Mouse (Mus musculus) neural tube, embryonic 15.5 days (tissue): ENCODE measurements around the gene Apoc3. TPM values are rescaled to one million over a fixed set of nuclear protein-coding genes. Genes with fewer than 3 reads are reported as not detected.

Source experiments
- ATAC-seq: fragments of 200-750 bp; cut with Nextera tagmentation; 2 replicates; pipeline ENCODE4 v1.8.0; 2017; ENCODE audit warnings: mild to moderate bottlenecking, moderate TSS enrichment, moderate library complexity; ENCODE audit not compliant: low FRiP score
- H3K27ac ChIP-seq: fragments of 300-500 bp; sonication (generic); replicated peaks from 2 replicates; pipeline ENCODE4 v1.5.1; 2015; ENCODE audit warnings: mild to moderate bottlenecking, inconsistent platforms
- H3K27me3 ChIP-seq: fragments of 300-500 bp; sonication (generic); replicated peaks from 2 replicates; pipeline ENCODE4 v1.6.1; 2015; ENCODE audit warnings: inconsistent platforms
- H3K36me3 ChIP-seq: fragments of 300-500 bp; sonication (generic); 2 replicates; pipeline ENCODE4 v1.6.1; 2015; ENCODE audit warnings: inconsistent platforms
- H3K4me1 ChIP-seq: fragments of 300-500 bp; sonication (generic); 2 replicates; pipeline ENCODE4 v1.6.1; 2015; ENCODE audit warnings: inconsistent platforms
- H3K4me2 ChIP-seq: fragments of 300-500 bp; sonication (generic); 2 replicates; pipeline ENCODE4 v1.6.1; 2015; ENCODE audit warnings: inconsistent platforms, mild to moderate bottlenecking, moderate library complexity
- H3K4me3 ChIP-seq: fragments of 300-500 bp; sonication (generic); replicated peaks from 2 replicates; pipeline ENCODE4 v1.5.1; 2015; ENCODE audit warnings: mild to moderate bottlenecking, inconsistent platforms
- H3K9ac ChIP-seq: fragments of 300-500 bp; sonication (generic); replicated peaks from 2 replicates; pipeline ENCODE4 v1.6.1; 2015; ENCODE audit warnings: mild to moderate bottlenecking, inconsistent platforms
- H3K9me3 ChIP-seq: fragments of 300-500 bp; sonication (generic); replicated peaks from 2 replicates; pipeline ENCODE4 v1.6.1; 2016; ENCODE audit warnings: inconsistent platforms
- WGBS: fragments of 180-500 bp; shearing (Covaris S2); methylation state at CpG from one replicate; pipeline ENCODE4 v1.1.7; 2015; ENCODE audit warnings: mixed read lengths; 5-methylcytosine and 5-hydroxymethylcytosine counted together
- polyA plus RNA-seq: library from polyadenylated mRNA; unstranded; fragments of >200 nt; fragmentation: Nextera tagmentation; extraction: Ambion mirVana; gene quantifications from 2 replicates; pipeline ENCODE4 v1.2.1, GENCODE M21; 2015

Apoc3 gene
- polyA plus RNA-seq, 1 experiment from 2014 or later = not detected

DNA sequence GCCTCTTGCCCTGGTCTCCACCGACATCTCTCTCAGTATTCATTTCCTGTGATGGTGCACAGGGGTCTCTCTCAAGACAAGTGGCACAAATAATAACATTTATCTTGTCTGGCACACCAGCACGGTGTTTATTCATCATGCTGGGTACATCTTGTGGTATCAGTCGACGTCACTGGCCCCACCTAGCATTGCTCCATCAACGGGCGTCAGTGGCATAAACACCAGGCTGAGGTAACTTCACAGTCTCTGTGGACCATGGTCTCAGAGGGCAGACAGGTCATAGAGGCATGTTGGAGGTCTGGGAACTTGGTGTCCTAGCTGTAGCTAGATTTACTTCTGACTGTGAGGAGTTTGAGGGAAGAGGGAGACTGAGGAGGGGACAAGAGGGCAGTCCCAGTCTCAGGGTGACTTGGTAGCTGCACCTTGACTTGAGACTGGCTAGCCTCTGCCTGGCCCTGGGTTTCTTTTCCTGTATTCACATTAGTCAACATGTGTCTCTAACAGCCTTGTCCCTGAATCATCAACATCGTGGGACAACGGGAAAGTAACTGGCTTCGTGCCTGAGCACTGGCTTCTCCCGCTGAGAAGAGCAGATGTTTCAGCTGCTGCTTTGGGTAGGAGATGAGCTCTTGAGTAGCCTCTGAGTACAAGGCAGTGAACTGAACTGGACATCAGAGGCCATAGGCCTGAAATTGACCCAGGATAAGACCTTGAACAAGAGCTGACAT is 21.4 kb upstream of the Apoc3 start:
- H3K9me3 ChIP-seq = no peaks in the 10 kb centered on the region
- WGBS = 90% methylated on average over 10 of the region's 10 CpGs
- H3K27me3 ChIP-seq = no peaks in the 10 kb centered on the region
- H3K27ac ChIP-seq = no peak overlapping the region
- H3K9ac ChIP-seq = no peak overlapping the region
- H3K4me1 ChIP-seq = no peaks in the 10 kb centered on the region
- H3K4me2 ChIP-seq = no peak overlapping the region
- ATAC-seq = no peak
- H3K4me3 ChIP-seq = no peak overlapping the region
- no peaks in the 10 kb centered on the region for H3K36me3 ChIP-seq

GRCm38 (mm10) chr9:46256177-46256576 is 20.7 kb upstream of the Apoc3 start:
- H3K36me3 ChIP-seq = no peaks in the 10 kb centered on the region
- H3K4me3 ChIP-seq = no peak overlapping the region
- no peak overlapping the region for H3K27ac ChIP-seq
- WGBS = 89% methylated on average over 7 of the region's 7 CpGs
- H3K27me3 ChIP-seq = no peaks in the 10 kb centered on the region
- H3K4me1 ChIP-seq = no peaks in the 10 kb centered on the region
- H3K9ac ChIP-seq = no peak overlapping the region
- H3K4me2 ChIP-seq = no peak overlapping the region
- ATAC-seq = no peak
- H3K9me3 ChIP-seq = no peaks in the 10 kb centered on the region

DNA sequence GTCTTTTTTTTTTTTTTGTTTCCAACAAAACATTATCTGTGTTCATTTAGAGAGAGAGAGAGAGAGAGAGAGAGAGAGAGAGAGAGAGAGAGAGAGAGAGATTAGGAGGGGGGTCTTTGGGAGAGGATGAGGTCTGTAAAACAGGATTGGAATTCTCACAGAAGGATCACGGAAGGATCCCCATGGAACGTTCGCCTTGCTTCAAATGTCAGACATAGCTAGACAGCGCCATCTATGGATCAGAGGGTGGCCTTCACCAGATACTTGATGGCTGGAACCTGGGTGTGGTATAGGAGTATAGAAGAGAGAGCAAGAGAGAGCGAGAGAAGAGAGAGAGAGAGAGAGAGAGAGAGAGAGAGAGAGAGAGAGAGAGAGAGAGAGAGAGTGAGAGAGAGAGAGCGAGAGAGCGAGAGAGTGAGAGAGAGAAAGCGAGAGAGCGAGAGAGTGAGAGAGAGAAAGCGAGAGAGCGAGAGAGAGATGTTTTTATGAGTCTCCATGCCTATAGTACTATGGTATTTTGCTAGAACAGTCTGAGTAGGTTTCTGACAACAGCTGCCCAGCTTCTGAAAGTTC is 11.4 kb upstream of the Apoc3 start:
- Histone ChIP-seq H3K36me3 (no peaks in the 10 kb centered on the region), H3K4me2 (peak overlapping the region; percentile 31; the same call in 1 of the 2 replicates), H3K9ac (no peak overlapping the region), H3K4me1 (no peaks in the 10 kb centered on the region), H3K9me3 (no peaks in the 10 kb centered on the region), H3K27me3 (0 out of 2 replicates have a peak, but pooled peaks cover 4% of the 10 kb centered on the region), H3K27ac (no peak overlapping the region), H3K4me3 (no peak overlapping the region)
- WGBS = 31% methylated on average over 11 of the region's 11 CpGs
- ATAC-seq = peak; percentile 74; the same call in 1 of the 2 replicates

DNA sequence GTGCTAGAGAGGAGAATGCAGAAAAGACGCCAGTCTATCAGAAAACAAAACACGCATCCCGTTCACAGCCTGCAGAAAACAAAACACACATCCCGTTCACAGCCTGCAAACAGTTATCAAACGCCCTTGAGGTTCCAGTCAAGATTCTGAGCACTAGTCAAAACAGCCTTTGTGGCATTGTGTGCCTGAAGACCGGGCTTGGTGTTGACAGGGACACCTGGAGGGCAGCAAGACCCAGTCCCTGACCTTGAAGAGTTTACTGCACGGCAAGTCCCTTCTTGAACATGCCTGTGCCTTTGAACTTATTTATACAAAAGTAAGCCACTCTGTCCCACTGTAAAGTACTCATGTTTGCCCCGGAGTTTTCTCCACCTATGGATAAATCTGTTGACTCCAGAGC is 8.1 kb upstream of the Apoc3 start:
- Histone ChIP-seq H3K4me1 (no peaks in the 10 kb centered on the region), H3K36me3 (no peaks in the 10 kb centered on the region), H3K27ac (no peak overlapping the region), H3K4me2 (no peak overlapping the region), H3K27me3 (0 out of 2 replicates have a peak, but pooled peaks cover 4% of the 10 kb centered on the region), H3K9me3 (no peaks in the 10 kb centered on the region), H3K9ac (no peak overlapping the region), H3K4me3 (no peak overlapping the region)
- WGBS = 64% methylated on average over 8 of the region's 8 CpGs
- no peak for ATAC-seq

DNA sequence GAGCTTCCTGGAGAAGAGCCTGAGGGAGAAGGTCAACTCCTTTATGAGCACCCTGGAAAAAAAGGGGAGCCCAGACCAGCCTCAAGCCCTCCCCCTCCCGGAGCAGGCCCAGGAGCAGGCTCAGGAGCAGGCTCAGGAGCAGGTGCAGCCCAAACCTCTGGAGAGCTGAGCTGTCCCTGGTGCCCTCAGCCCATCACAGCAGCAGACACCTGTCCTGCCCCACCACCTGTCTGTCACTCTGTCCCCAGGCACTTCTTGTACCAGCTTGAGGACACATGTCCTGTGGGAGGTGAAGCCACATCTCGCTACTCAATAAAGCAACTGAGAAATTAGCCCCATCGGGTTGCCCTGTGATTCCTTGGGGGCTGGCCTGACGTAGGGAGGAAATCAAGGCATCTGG is 7.7 kb upstream of the Apoc3 start:
- Histone ChIP-seq H3K27ac (no peak overlapping the region), H3K9ac (no peak overlapping the region), H3K4me2 (no peak overlapping the region), H3K27me3 (0 out of 2 replicates have a peak, but pooled peaks cover under 1% of the 10 kb centered on the region), H3K36me3 (no peaks in the 10 kb centered on the region), H3K9me3 (no peaks in the 10 kb centered on the region), H3K4me1 (no peaks in the 10 kb centered on the region), H3K4me3 (no peak overlapping the region)
- 67% methylated on average over 4 of the region's 4 CpGs for WGBS
- no peak for ATAC-seq

GRCm38 (mm10) chr9:46241818-46242217 is 6.4 kb upstream of the Apoc3 start:
- no peak overlapping the region for H3K27ac ChIP-seq
- H3K27me3 ChIP-seq = no peaks in the 10 kb centered on the region
- ATAC-seq = no peak
- no peak overlapping the region for H3K9ac ChIP-seq
- H3K4me1 ChIP-seq = no peaks in the 10 kb centered on the region
- WGBS = 78% methylated on average over 2 of the region's 2 CpGs
- H3K9me3 ChIP-seq = no peaks in the 10 kb centered on the region
- no peak overlapping the region for H3K4me2 ChIP-seq
- no peaks in the 10 kb centered on the region for H3K36me3 ChIP-seq
- H3K4me3 ChIP-seq = no peak overlapping the region

DNA sequence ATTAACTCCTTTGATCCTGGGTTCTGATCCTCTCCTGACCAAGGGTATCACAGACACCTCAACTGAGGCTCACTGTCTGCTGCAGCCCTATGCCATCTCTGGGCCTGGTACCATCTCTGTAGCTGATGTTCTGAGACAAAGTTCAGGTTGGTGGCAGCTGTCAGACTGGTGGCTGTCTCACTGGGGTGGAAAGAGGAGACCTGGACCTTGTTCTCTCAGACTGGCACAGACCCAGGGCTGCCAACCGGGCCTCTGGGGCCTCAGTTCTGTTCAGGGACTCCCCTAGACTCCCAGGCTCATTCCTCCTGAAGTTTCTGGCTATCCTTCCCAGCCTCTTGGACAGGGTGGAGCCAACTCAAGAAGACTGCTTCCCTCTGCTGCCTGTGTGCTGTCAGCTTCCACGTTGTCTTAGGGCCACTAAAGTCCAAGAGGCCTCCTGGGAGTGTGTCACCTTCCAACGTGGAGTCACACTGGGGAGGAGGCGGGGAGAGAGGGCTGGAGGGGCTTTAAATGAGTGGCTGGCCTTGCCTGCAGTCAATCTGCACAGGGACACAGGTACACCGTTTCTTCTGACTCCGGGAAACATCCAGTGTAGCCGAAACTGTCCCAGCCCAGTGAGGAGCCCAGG is 5.2 kb upstream of the Apoc3 start, which contains the start of gene Apoa4:
Apoa4 (plus strand) TSS at position 171 of the 628 bp plus-strand sequence.
- Histone ChIP-seq H3K27me3 (no peaks in the 10 kb centered on the region), H3K4me2 (no peak within 1 kb of the TSS), H3K27ac (no peak within 1 kb of the TSS), H3K4me1 (no peaks in the 10 kb centered on the region), H3K9me3 (no peaks in the 10 kb centered on the region), H3K9ac (no peak within 1 kb of the TSS), H3K4me3 (no peak within 1 kb of the TSS), H3K36me3 (no peaks in the 10 kb centered on the region)
- no peak for ATAC-seq
- WGBS = 72% methylated on average over 7 of the region's 7 CpGs

- no peak overlapping the region for H3K27ac ChIP-seq
- no peaks in the 10 kb centered on the region for H3K27me3 ChIP-seq
- ATAC-seq = no peak
- no peaks in the 10 kb centered on the region for H3K9me3 ChIP-seq
- H3K9ac ChIP-seq = no peak overlapping the region
- no peaks in the 10 kb centered on the region for H3K36me3 ChIP-seq
- WGBS = 95% methylated on average over 7 of the region's 7 CpGs
- H3K4me1 ChIP-seq = no peaks in the 10 kb centered on the region
- no peak overlapping the region for H3K4me2 ChIP-seq
- no peak overlapping the region for H3K4me3 ChIP-seq
Measured at GRCm38 (mm10) chr9:46238850-46239249, 3.4 kb upstream of the Apoc3 start.

DNA sequence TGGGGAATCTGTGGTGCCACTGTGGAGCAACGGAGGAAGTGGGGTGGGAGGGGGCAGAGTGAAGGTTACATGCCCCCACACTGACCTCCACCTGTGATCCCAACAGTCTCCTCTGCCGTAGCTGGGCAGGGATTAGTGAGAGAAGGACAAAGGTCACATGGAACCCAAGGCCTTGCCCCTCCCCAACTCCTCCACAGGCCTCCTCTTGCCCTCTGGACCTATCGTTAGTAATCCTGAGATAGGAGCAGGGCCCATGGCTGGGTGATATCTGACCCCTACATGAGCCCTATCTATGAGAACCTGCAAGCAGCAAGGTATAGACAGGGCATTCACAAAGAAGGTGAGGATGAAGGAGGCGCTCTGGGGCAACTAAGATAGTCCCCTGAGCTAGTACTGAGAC is 213 bp upstream of the Apoc3 start:
- Histone ChIP-seq H3K36me3 (no peaks in the 10 kb centered on the region), H3K9ac (no peak overlapping the region), H3K4me3 (no peak overlapping the region), H3K27me3 (no peaks in the 10 kb centered on the region), H3K4me2 (no peak overlapping the region), H3K9me3 (no peaks in the 10 kb centered on the region), H3K27ac (no peak overlapping the region), H3K4me1 (peaks cover 3% of the 10 kb centered on the region)
- WGBS = 74% methylated on average over 4 of the region's 4 CpGs
- ATAC-seq = no peak

DNA sequence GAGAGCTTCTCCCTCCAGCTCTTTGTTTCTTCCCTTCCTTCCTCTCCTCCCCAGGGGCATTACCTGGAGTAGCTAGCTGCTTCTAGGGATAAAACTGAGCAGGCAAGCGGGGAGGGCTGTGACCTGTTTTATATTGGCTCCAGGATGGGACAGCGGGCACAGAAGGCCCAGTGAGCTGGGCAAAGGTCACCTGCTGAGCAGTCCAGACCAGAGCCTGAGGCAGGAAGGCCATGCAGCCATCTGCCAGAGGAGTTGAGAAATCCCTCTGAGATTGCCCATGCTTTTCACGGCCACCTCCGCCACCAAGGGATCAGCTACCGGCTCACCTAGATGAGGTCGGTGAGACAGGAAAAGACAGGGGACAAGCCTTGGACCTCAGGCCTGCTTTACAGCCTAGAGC is 240 bp downstream of the Apoc3 start:
- Histone ChIP-seq H3K9ac (no peak overlapping the region), H3K4me1 (peaks cover 8% of the 10 kb centered on the region), H3K4me3 (no peak overlapping the region), H3K27me3 (no peaks in the 10 kb centered on the region), H3K27ac (no peak overlapping the region), H3K9me3 (no peaks in the 10 kb centered on the region), H3K4me2 (no peak overlapping the region), H3K36me3 (no peaks in the 10 kb centered on the region)
- ATAC-seq = no peak
- 87% methylated on average over 6 of the region's 6 CpGs for WGBS

GRCm38 (mm10) chr9:46230450-46230975 is 4.9 kb downstream of the Apoc3 start:
- 17% methylated on average over 13 of the region's 13 CpGs for WGBS
- H3K4me2 ChIP-seq = peak overlapping the region; percentile 82

More at GRCm38 (mm10) chr9:46230450-46230975, 4.9 kb downstream of the Apoc3 start:
- peak overlapping the region; percentile 82 for H3K27ac ChIP-seq
- no peaks in the 10 kb centered on the region for H3K36me3 ChIP-seq
- ATAC-seq = peak; percentile 72
- peaks cover 17% of the 10 kb centered on the region for H3K4me1 ChIP-seq
- H3K9ac ChIP-seq = peak overlapping the region; percentile 61
- no peaks in the 10 kb centered on the region for H3K9me3 ChIP-seq
- no peaks in the 10 kb centered on the region for H3K27me3 ChIP-seq
- H3K4me3 ChIP-seq = peak overlapping the region; percentile 52
